Comparison of ENCODE assay signal across 13 mouse cellular contexts in genomic region chr9:29594537-29595294, GRCm38 (mm10).
DNase-seq lines count a peak whose midpoint lies in the region; ATAC-seq and TF ChIP-seq lines count a peak whose summit lies in the region.
"Had no signal": no experiment of that assay in that cellular context is flagged by ENCODE, and none has a peak within 500 bp of the region (broad histone marks: within the 10 kb centered on the region; RNA-seq: fewer than 3 reads in every experiment).

No protein-coding gene starts in this region.

- no peak overlapping the region for H3K4me2 ChIP-seq in midbrain, embryonic 13.5 days (replicated peaks)
- no peak overlapping the region for H3K4me2 ChIP-seq in midbrain, embryonic 11.5 days
- H3K4me2 ChIP-seq in heart, embryonic 16.5 days (ENCODE audit: low read depth, low read length) = peak overlapping the region; percentile 56
- H3K4me2 ChIP-seq: lung, embryonic 15.5 days; neural tube, embryonic 12.5 days had no signal

- H3K9ac ChIP-seq in midbrain, embryonic 13.5 days (replicated peaks) = no peak overlapping the region
- no peak overlapping the region for H3K9ac ChIP-seq in midbrain, embryonic 11.5 days (ENCODE audit: low read length)
- no peak overlapping the region for H3K9ac ChIP-seq in heart, embryonic 16.5 days (ENCODE audit: low read length)
- H3K9ac ChIP-seq: lung, embryonic 15.5 days; neural tube, embryonic 12.5 days had no signal

- H3K36me3 ChIP-seq in heart, embryonic 10.5 days = no peaks in the 10 kb centered on the region
- no peaks in the 10 kb centered on the region for H3K36me3 ChIP-seq in midbrain, embryonic 13.5 days
- H3K36me3 ChIP-seq in midbrain, embryonic 11.5 days (ENCODE audit: control insufficient read depth, insufficient read depth, low read length) = no peaks in the 10 kb centered on the region
- H3K36me3 ChIP-seq in heart, embryonic 16.5 days (ENCODE audit: control insufficient read depth, insufficient read depth) = no peaks in the 10 kb centered on the region
- H3K36me3 ChIP-seq: lung, embryonic 15.5 days; neural tube, embryonic 12.5 days had no signal

- 62% methylated on average over 21 of the region's 21 CpGs for WGBS in heart, embryonic 10.5 days
- 70% methylated on average over 21 of the region's 21 CpGs for WGBS in midbrain, embryonic 13.5 days
- 78% methylated on average over 21 of the region's 21 CpGs for WGBS in midbrain, embryonic 11.5 days
- 50% methylated on average over 21 of the region's 21 CpGs for WGBS in heart, embryonic 16.5 days
- 48% methylated on average over 21 of the region's 21 CpGs for WGBS in olfactory bulb, adult 2 months

- peak overlapping the region; percentile 5; the same call in 1 of the 2 replicates for H3K4me3 ChIP-seq in heart, embryonic 10.5 days
- H3K4me3 ChIP-seq in midbrain, embryonic 13.5 days (replicated peaks) = no peak overlapping the region
- H3K4me3 ChIP-seq in midbrain, embryonic 11.5 days (ENCODE audit: low read depth, low read length) = no peak overlapping the region
- peak overlapping the region; percentile 22 for H3K4me3 ChIP-seq in heart, embryonic 16.5 days (ENCODE audit: low read length)
- no peak overlapping the region for H3K4me3 ChIP-seq in olfactory bulb, adult 2 months (ENCODE audit: insufficient read depth, low read depth, low read length)
- H3K4me3 ChIP-seq: erythroblast, embryonic 14.5 days; lung, embryonic 15.5 days; neural tube, embryonic 12.5 days had no signal

- no peak for TF ChIP-seq POLR2A in olfactory bulb, adult 2 months (IDR thresholded peaks at IDR 0.05; ENCODE audit: insufficient read depth, low read depth, low read length)

- H3K27ac ChIP-seq in heart, embryonic 10.5 days = no peak overlapping the region
- H3K27ac ChIP-seq in midbrain, embryonic 13.5 days = peak overlapping the region; percentile 36; the same call in 1 of the 2 replicates
- no peak overlapping the region for H3K27ac ChIP-seq in midbrain, embryonic 11.5 days (ENCODE audit: low read depth, low read length)
- H3K27ac ChIP-seq in heart, embryonic 16.5 days (ENCODE audit: low read length) = no peak overlapping the region
- peak overlapping the region; percentile 28; the same call in 1 of the 2 replicates for H3K27ac ChIP-seq in olfactory bulb, adult 2 months (ENCODE audit: insufficient read depth, low read depth, low read length)
- H3K27ac ChIP-seq: lung, embryonic 15.5 days; neural tube, embryonic 12.5 days had no signal

- ATAC-seq in midbrain, embryonic 13.5 days = no peak
- no peak for ATAC-seq in midbrain, embryonic 11.5 days (ENCODE audit: low FRiP score)
- ATAC-seq in heart, embryonic 16.5 days (replicated peaks; ENCODE audit: extremely low read depth, insufficient read depth, low FRiP score) = no peak
- ATAC-seq: intestine, embryonic 16.5 days had no signal

- H3K4me1 ChIP-seq in heart, embryonic 10.5 days = peaks cover 24% of the 10 kb centered on the region; the same call in 1 of the 2 replicates
- H3K4me1 ChIP-seq in midbrain, embryonic 13.5 days (replicated peaks) = peaks cover 9% of the 10 kb centered on the region; the same call in 1 of the 2 replicates
- no peaks in the 10 kb centered on the region for H3K4me1 ChIP-seq in midbrain, embryonic 11.5 days (ENCODE audit: control insufficient read depth, insufficient read depth, low read length)
- peaks cover 8% of the 10 kb centered on the region for H3K4me1 ChIP-seq in heart, embryonic 16.5 days (ENCODE audit: control insufficient read depth, insufficient read depth, low read length)
- H3K4me1 ChIP-seq in olfactory bulb, adult 2 months (ENCODE audit: control insufficient read depth, insufficient read depth, low read length) = peaks cover 16% of the 10 kb centered on the region
- H3K4me1 ChIP-seq: lung, embryonic 15.5 days; neural tube, embryonic 12.5 days had no signal

- H3K9me3 ChIP-seq in heart, embryonic 10.5 days = no peaks in the 10 kb centered on the region
- no peaks in the 10 kb centered on the region for H3K9me3 ChIP-seq in midbrain, embryonic 13.5 days
- H3K9me3 ChIP-seq in midbrain, embryonic 11.5 days (ENCODE audit: control insufficient read depth, low read length) = no peaks in the 10 kb centered on the region
- H3K9me3 ChIP-seq in heart, embryonic 16.5 days (replicated peaks; ENCODE audit: control insufficient read depth, low read length) = no peaks in the 10 kb centered on the region
- H3K9me3 ChIP-seq: lung, embryonic 15.5 days; neural tube, embryonic 12.5 days had no signal

- no peak for TF ChIP-seq CTCF in olfactory bulb, adult 2 months (IDR thresholded peaks at IDR 0.05; ENCODE audit: insufficient read depth, low read depth, low read length)

- peaks cover 13% of the 10 kb centered on the region; the same call in 1 of the 2 replicates for H3K27me3 ChIP-seq in heart, embryonic 10.5 days (ENCODE audit: insufficient read depth, poor library complexity, severe bottlenecking)
- H3K27me3 ChIP-seq in midbrain, embryonic 13.5 days = no peaks in the 10 kb centered on the region
- H3K27me3 ChIP-seq in midbrain, embryonic 11.5 days (ENCODE audit: control insufficient read depth, insufficient read depth, low read length) = no peaks in the 10 kb centered on the region
- no peaks in the 10 kb centered on the region for H3K27me3 ChIP-seq in heart, embryonic 16.5 days (ENCODE audit: control insufficient read depth, insufficient read depth, low read length)
- H3K27me3 ChIP-seq: lung, embryonic 15.5 days; neural tube, embryonic 12.5 days had no signal

- DNase-seq in heart, embryonic 10.5 days (ENCODE audit: low spot score) = no peak
- DNase-seq in heart, adult 9 months (ENCODE audit: low spot score in 2 of 2) = no peak
- DNase-seq in midbrain, embryonic 11.5 days (ENCODE audit: low spot score, missing footprints) = no peak
- no peak for DNase-seq in adipocyte (ENCODE audit: low spot score)
- DNase-seq in thymus, postnatal 25 days = no peak
- DNase-seq: adrenal gland, postnatal 36 days had no signal

Comparison
In these comparisons a context has a peak if more than half of its experiments do, and no peak if none do; other contexts are left out.
1. H3K27ac ChIP-seq: peak in midbrain, embryonic 13.5 days (single experiment) and olfactory bulb, adult 2 months (single experiment); none in heart, embryonic 10.5 days (single experiment), midbrain, embryonic 11.5 days (single experiment) and heart, embryonic 16.5 days (single experiment).
2. H3K4me3 ChIP-seq: peak in heart, embryonic 10.5 days (single experiment) and heart, embryonic 16.5 days (single experiment); none in midbrain, embryonic 13.5 days (single experiment), midbrain, embryonic 11.5 days (single experiment) and olfactory bulb, adult 2 months (single experiment).